Mouse (Mus musculus): Measurements from ENCODE around the gene Gm1123. TPM values are rescaled to one million over a fixed set of nuclear protein-coding genes. Genes with fewer than 3 reads are reported as not detected.

Gene Gm1123
- polyA plus RNA-seq, 1 experiment from 2014 or later, result not detected

Other genes starting within 250 kb of the Gm1123 start
- not detected in 2 replicates for gene Prr23a1, start 193.2 kb downstream of the Gm1123 start, polyA plus RNA-seq (2015; fragmentation: Nextera tagmentation; extraction: Ambion mirVana)
- gene Prr23a2, start 179.2 kb downstream of the Gm1123 start, polyA plus RNA-seq (2015; fragmentation: Nextera tagmentation; extraction: Ambion mirVana), result not detected in 2 replicates
- 0.12 TPM in 1 of 2 replicates, not detected in the other for gene Prr23a3, start 170.9 kb downstream of the Gm1123 start, polyA plus RNA-seq (2015; fragmentation: Nextera tagmentation; extraction: Ambion mirVana)
- not detected in 2 replicates for gene 7420426K07Rik, start 132.6 kb downstream of the Gm1123 start, polyA plus RNA-seq (2015; fragmentation: Nextera tagmentation; extraction: Ambion mirVana)
- 1.2 and 2.0 TPM in 2 replicates for gene Foxl2, start 80.4 kb downstream of the Gm1123 start, polyA plus RNA-seq (2015; fragmentation: Nextera tagmentation; extraction: Ambion mirVana)
- gene Faim, start 49.3 kb downstream of the Gm1123 start, polyA plus RNA-seq (2015; fragmentation: Nextera tagmentation; extraction: Ambion mirVana), result 39.7 and 47.6 TPM in 2 replicates
- gene Pik3cb, start 104.9 kb upstream of the Gm1123 start, polyA plus RNA-seq (2015; fragmentation: Nextera tagmentation; extraction: Ambion mirVana), result 1.3 and 1.6 TPM in 2 replicates
- gene Faiml, start 201.5 kb upstream of the Gm1123 start, polyA plus RNA-seq (2015; fragmentation: Nextera tagmentation; extraction: Ambion mirVana), result not detected in 2 replicates
- 26.2 and 29.4 TPM in 2 replicates for gene Cep70, start 207.7 kb upstream of the Gm1123 start, polyA plus RNA-seq (2015; fragmentation: Nextera tagmentation; extraction: Ambion mirVana)

Data from embryonic facial prominence, embryonic 15.5 days (tissue).